Mouse (Mus musculus): ENCODE results near the gene Pnpla5.
"Not testable (repeated sequence)": the region's sequence is repeated elsewhere in the genome, so short reads cannot be mapped to it uniquely, and the experiment has no call there.

DNA sequence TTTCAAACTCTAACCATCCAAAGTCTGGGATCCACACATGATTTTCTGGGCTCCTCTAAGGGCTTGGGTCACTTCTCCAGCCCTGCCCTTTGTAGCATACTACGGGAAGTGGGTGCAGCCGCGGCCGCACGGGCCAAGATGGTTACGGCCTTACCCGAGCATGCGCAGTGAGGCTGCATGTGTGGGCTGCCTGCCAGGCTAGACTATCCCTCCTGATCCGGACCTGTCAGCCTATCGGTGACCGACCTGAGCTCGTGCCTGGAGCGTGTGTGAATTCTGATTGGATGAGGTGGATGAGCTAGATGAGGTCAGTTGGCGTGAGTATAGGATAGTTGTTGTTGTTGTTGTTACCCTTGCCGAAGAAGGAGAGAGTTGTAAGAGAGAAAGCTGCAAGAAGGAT, 25.4 kb downstream of the Pnpla5 start:
- not testable (repeated sequence) for TF ChIP-seq MAZ (IDR thresholded peaks at IDR 0.05; ENCODE audit: low read depth, low read length); MXI1 (IDR thresholded peaks at IDR 0.05; ENCODE audit: low read depth, low read length); GABPA (IDR thresholded peaks at IDR 0.05; ENCODE audit: insufficient replicate concordance, low read depth, low read length); CTCF (conservative IDR thresholded peaks at IDR 0.05 in 1 of 2, IDR thresholded peaks at IDR 0.05 in 1 of 2; ENCODE audit: low read depth in 2 of 2, low read length in 2 of 2); SMC3 (IDR thresholded peaks at IDR 0.05; ENCODE audit: low read depth, low read length); NRF1 (IDR thresholded peaks at IDR 0.05; ENCODE audit: low read depth, low read length); ETS1 (conservative IDR thresholded peaks at IDR 0.05; ENCODE audit: low read depth, low read length); PAX5 (IDR thresholded peaks at IDR 0.05; ENCODE audit: low read length); MAX (IDR thresholded peaks at IDR 0.05; ENCODE audit: low read length); RCOR1 (conservative IDR thresholded peaks at IDR 0.05; ENCODE audit: low read depth, low read length); UBTF (IDR thresholded peaks at IDR 0.05; ENCODE audit: low read depth, low read length)
